Mouse (Mus musculus): ENCODE results near the gene Rab25. TPM values are rescaled to one million over a fixed set of nuclear protein-coding genes. Genes with fewer than 3 reads are reported as not detected.
"Not testable (repeated sequence)": the region's sequence is repeated elsewhere in the genome, so short reads cannot be mapped to it uniquely, and the experiment has no call there.

Gene Rab25
- 0.32 and 1.1 TPM in 2 replicates for polyA plus RNA-seq (2015; fragmentation: Nextera tagmentation; extraction: Ambion mirVana)

DNA sequence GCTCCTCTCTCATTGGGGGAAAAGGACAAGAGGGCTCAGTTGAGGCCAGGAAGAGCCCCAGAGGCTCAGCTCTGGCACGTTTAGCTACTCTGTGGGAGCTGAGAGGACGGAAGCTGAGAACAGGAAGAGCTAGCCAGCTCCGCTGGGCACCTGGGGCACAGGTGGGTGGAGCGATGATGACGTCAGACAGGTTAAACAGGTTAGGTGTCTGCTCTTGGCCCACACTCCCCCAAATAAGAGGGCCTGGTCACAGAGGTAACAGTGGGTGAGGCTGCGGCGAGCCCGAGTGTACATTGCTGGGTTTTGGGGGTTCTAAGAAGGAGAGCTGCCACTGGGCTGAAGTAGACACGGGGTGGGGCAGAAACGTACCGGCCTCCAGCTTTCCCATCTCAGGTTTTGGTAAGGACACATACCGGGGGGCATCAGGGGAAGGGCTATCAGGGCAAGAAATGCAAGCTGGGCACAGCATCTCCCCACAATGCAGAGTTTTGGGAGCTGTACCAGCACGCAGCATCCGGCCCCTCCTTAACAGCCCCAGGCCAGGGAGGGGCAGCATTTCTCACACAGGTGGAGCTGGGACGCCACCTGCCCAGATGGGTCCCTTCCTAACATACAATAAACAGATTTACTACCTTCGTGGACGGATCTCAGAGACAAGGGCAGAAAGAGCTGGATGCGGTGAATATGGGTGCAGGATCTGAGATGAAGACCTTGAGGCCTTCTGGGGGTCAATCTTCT, at the start of gene Rab25:
TSS of gene Rab25 (minus strand) at position 121 of the 738 bp plus-strand sequence.
- Histone ChIP-seq H3K27ac (ENCODE audit: low read length) (no peak within 1 kb of the TSS), H3K27me3 (ENCODE audit: control insufficient read depth, insufficient read depth, low read depth, low read length) (no peaks in the 10 kb centered on the region), H3K9me3 (replicated peaks; ENCODE audit: control insufficient read depth, low read length) (no peaks in the 10 kb centered on the region), H3K4me2 (ENCODE audit: low read depth, low read length) (no peak within 1 kb of the TSS), H3K4me1 (ENCODE audit: control insufficient read depth, low read depth, low read length) (peaks cover 21% of the 10 kb centered on the region), H3K36me3 (ENCODE audit: control insufficient read depth, insufficient read depth) (no peaks in the 10 kb centered on the region), H3K4me3 (ENCODE audit: low read depth, low read length) (no peak within 1 kb of the TSS), H3K9ac (ENCODE audit: low read depth, low read length) (no peak within 1 kb of the TSS)
- no peak for ATAC-seq (ENCODE audit: low read depth)
- 68% methylated on average over 18 of the region's 18 CpGs for WGBS (ENCODE audit: insufficient replicate concordance)

- not testable (repeated sequence) for H3K9me3 ChIP-seq (replicated peaks; ENCODE audit: control insufficient read depth, low read length); H3K27ac ChIP-seq (ENCODE audit: low read length); H3K36me3 ChIP-seq (ENCODE audit: control insufficient read depth, insufficient read depth); H3K27me3 ChIP-seq (ENCODE audit: control insufficient read depth, insufficient read depth, low read depth, low read length); ATAC-seq (ENCODE audit: low read depth); H3K9ac ChIP-seq (ENCODE audit: low read depth, low read length); H3K4me2 ChIP-seq (ENCODE audit: low read depth, low read length); H3K4me3 ChIP-seq (ENCODE audit: low read depth, low read length)
- WGBS (ENCODE audit: insufficient replicate concordance): 64% methylated on average over 4 of the region's 4 CpGs
- peaks cover 11% of the 10 kb centered on the region for H3K4me1 ChIP-seq (ENCODE audit: control insufficient read depth, low read depth, low read length)
These were observed 48.4 kb upstream of the Rab25 start for GRCm38 (mm10) chr3:88596547-88596946.

GRCm38 (mm10) chr3:88593893-88594580, 45.9 kb upstream of the Rab25 start:
- no peaks in the 10 kb centered on the region for H3K9me3 ChIP-seq (replicated peaks; ENCODE audit: control insufficient read depth, low read length)
- no peak overlapping the region for H3K27ac ChIP-seq (ENCODE audit: low read length)
- H3K9ac ChIP-seq (ENCODE audit: low read depth, low read length): no peak overlapping the region
- no peaks in the 10 kb centered on the region for H3K27me3 ChIP-seq (ENCODE audit: control insufficient read depth, insufficient read depth, low read depth, low read length)
- WGBS (ENCODE audit: insufficient replicate concordance): 55% methylated on average over 10 of the region's 10 CpGs
- H3K4me2 ChIP-seq (ENCODE audit: low read depth, low read length): no peak overlapping the region
- no peak for ATAC-seq (ENCODE audit: low read depth)
- peaks cover 11% of the 10 kb centered on the region for H3K4me1 ChIP-seq (ENCODE audit: control insufficient read depth, low read depth, low read length)
- H3K4me3 ChIP-seq (ENCODE audit: low read depth, low read length): no peak overlapping the region
- H3K36me3 ChIP-seq (ENCODE audit: control insufficient read depth, insufficient read depth): no peaks in the 10 kb centered on the region

DNA sequence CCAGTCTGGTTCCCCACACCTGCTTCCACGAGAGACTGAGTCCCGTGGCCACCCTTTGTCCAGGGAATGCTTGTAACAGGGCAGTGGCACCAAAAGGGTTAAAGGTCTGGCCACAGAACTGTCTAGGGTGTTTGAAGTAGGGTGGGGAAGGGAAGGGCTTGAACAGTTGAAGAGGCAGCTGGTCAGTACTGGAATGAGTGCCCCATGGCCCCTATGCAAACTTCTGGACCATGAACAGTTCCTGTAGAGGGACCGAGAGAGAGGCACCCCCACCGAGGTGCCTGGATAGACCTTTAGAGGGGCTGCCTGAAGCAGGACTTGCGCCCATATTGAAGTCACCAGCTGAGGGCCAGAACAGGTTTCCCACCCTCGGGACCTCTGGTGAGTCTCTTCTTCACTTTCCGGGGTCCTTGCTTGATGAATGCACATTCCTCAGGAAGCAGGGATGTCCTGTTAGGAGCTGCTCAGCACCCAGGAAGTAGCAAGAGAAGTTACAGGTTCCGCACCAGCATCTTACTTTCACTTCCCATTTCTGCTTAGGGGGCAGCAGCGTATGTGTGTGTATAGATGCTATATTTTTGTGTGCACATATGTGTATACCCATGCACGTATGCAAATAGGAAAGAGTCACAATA, 45.0 kb upstream of the Rab25 start:
- H3K4me3 ChIP-seq (ENCODE audit: low read depth, low read length): 0 out of 2 replicates have a peak overlapping the region, but pooled peaks have one; percentile 18
- no peaks in the 10 kb centered on the region for H3K9me3 ChIP-seq (replicated peaks; ENCODE audit: control insufficient read depth, low read length)
- H3K9ac ChIP-seq (ENCODE audit: low read depth, low read length): no peak overlapping the region
- H3K27me3 ChIP-seq (ENCODE audit: control insufficient read depth, insufficient read depth, low read depth, low read length): no peaks in the 10 kb centered on the region
- 30% methylated on average over 10 of the region's 10 CpGs for WGBS (ENCODE audit: insufficient replicate concordance)
- peaks cover 2% of the 10 kb centered on the region for H3K36me3 ChIP-seq (ENCODE audit: control insufficient read depth, insufficient read depth)
- H3K27ac ChIP-seq (ENCODE audit: low read length): no peak overlapping the region
- peak overlapping the region; percentile 40 for H3K4me2 ChIP-seq (ENCODE audit: low read depth, low read length)
- peak; percentile 39; the same call in 1 of the 2 replicates for ATAC-seq (ENCODE audit: low read depth)
- peaks cover 11% of the 10 kb centered on the region for H3K4me1 ChIP-seq (ENCODE audit: control insufficient read depth, low read depth, low read length)

DNA sequence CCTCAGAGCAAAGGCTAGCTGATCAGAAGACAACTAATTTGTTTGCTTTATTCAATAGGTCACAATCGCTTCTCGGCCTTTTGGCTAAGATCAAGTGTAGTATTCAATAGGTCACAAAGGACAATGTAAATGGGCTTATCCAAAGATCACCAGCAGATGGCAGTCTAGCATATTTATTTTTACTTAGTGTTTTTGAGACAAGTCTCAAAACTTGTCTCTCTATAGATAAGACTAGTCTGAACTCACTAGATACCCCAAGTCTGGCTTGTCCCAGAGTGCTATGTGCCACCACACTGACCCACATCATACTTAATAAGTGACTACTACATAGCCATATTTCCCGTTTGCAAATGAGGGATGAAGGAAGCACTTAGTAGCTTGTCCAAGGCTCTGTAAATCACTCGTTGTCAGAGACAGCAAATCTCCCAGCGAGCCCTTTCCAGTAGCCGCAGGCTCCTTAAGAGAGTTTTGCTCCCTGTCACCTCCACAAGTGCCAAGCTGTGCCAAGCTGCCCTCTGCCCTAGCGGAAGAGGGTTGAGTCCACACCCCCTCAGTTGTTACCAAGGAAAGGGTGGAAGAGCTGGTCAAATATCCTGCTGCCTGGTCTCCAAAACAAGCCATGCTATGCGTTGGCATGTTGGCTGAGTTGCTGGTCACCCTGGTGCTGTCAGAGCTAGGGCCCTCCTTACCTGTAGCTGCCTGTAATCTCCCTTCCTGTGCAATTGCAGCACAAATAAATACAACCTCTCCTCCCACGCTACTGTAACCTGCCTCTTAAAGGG, 44.0 kb upstream of the Rab25 start:
- Histone ChIP-seq H3K4me1 (ENCODE audit: control insufficient read depth, low read depth, low read length) (peaks cover 11% of the 10 kb centered on the region), H3K4me2 (ENCODE audit: low read depth, low read length) (peak overlapping the region; percentile 38), H3K9me3 (replicated peaks; ENCODE audit: control insufficient read depth, low read length) (no peaks in the 10 kb centered on the region), H3K27ac (ENCODE audit: low read length) (0 out of 2 replicates have a peak overlapping the region, but pooled peaks have one; percentile 33), H3K4me3 (ENCODE audit: low read depth, low read length) (peak overlapping the region; percentile 13; the same call in 1 of the 2 replicates), H3K36me3 (ENCODE audit: control insufficient read depth, insufficient read depth) (peaks cover 12% of the 10 kb centered on the region), H3K9ac (ENCODE audit: low read depth, low read length) (0 out of 2 replicates have a peak overlapping the region, but pooled peaks have one; percentile 2), H3K27me3 (ENCODE audit: control insufficient read depth, insufficient read depth, low read depth, low read length) (no peaks in the 10 kb centered on the region)
- peak; percentile 75 for ATAC-seq (ENCODE audit: low read depth)
- 21% methylated on average over 9 of the region's 9 CpGs for WGBS (ENCODE audit: insufficient replicate concordance)

- H3K4me2 ChIP-seq (ENCODE audit: low read depth, low read length): no peak overlapping the region
- peaks cover 11% of the 10 kb centered on the region for H3K4me1 ChIP-seq (ENCODE audit: control insufficient read depth, low read depth, low read length)
- ATAC-seq (ENCODE audit: low read depth): no peak
- no peaks in the 10 kb centered on the region for H3K27me3 ChIP-seq (ENCODE audit: control insufficient read depth, insufficient read depth, low read depth, low read length)
- H3K4me3 ChIP-seq (ENCODE audit: low read depth, low read length): no peak overlapping the region
- no peak overlapping the region for H3K27ac ChIP-seq (ENCODE audit: low read length)
- 55% methylated on average over 3 of the region's 3 CpGs for WGBS (ENCODE audit: insufficient replicate concordance)
- H3K9me3 ChIP-seq (replicated peaks; ENCODE audit: control insufficient read depth, low read length): no peaks in the 10 kb centered on the region
- peaks cover 18% of the 10 kb centered on the region for H3K36me3 ChIP-seq (ENCODE audit: control insufficient read depth, insufficient read depth)
- no peak overlapping the region for H3K9ac ChIP-seq (ENCODE audit: low read depth, low read length)
These were observed 42.9 kb upstream of the Rab25 start for GRCm38 (mm10) chr3:88591044-88591443.

DNA sequence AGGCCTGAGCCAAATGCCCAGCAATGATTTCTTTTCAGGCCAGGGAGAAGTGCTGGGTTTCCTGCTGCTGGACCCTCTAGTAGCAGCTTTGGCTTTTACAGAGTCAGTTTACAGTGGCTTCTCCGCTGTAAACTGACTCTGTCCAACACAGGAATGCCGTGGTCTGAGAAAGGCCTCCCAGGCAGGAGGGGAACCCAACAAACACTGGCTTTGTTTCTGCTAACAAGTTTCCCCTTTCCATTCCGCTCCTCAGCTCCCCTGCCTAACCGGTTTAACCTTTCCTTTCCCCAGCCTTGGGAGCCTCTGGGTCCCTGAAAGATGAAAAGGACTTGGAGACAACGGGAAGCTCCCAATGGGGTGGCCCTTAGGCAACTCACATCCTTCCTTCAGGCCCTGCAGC, 42.1 kb upstream of the Rab25 start:
- Histone ChIP-seq H3K4me3 (ENCODE audit: low read depth, low read length) (no peak overlapping the region), H3K4me2 (ENCODE audit: low read depth, low read length) (no peak overlapping the region), H3K27me3 (ENCODE audit: control insufficient read depth, insufficient read depth, low read depth, low read length) (no peaks in the 10 kb centered on the region), H3K4me1 (ENCODE audit: control insufficient read depth, low read depth, low read length) (peaks cover 11% of the 10 kb centered on the region), H3K9me3 (replicated peaks; ENCODE audit: control insufficient read depth, low read length) (no peaks in the 10 kb centered on the region), H3K9ac (ENCODE audit: low read depth, low read length) (no peak overlapping the region), H3K27ac (ENCODE audit: low read length) (no peak overlapping the region), H3K36me3 (ENCODE audit: control insufficient read depth, insufficient read depth) (peaks cover 22% of the 10 kb centered on the region)
- WGBS (ENCODE audit: insufficient replicate concordance): 46% methylated on average over 5 of the region's 5 CpGs
- no peak for ATAC-seq (ENCODE audit: low read depth)

- Histone ChIP-seq H3K27ac (ENCODE audit: low read length) (no peak overlapping the region), H3K4me3 (ENCODE audit: low read depth, low read length) (no peak overlapping the region), H3K9me3 (replicated peaks; ENCODE audit: control insufficient read depth, low read length) (no peaks in the 10 kb centered on the region), H3K36me3 (ENCODE audit: control insufficient read depth, insufficient read depth) (peaks cover 24% of the 10 kb centered on the region), H3K9ac (ENCODE audit: low read depth, low read length) (no peak overlapping the region), H3K4me1 (ENCODE audit: control insufficient read depth, low read depth, low read length) (peaks cover under 1% of the 10 kb centered on the region; the same call in 1 of the 2 replicates), H3K27me3 (ENCODE audit: control insufficient read depth, insufficient read depth, low read depth, low read length) (no peaks in the 10 kb centered on the region), H3K4me2 (ENCODE audit: low read depth, low read length) (no peak overlapping the region)
- ATAC-seq (ENCODE audit: low read depth): no peak
- 79% methylated on average over 5 of the region's 5 CpGs for WGBS (ENCODE audit: insufficient replicate concordance)
These were observed 38.5 kb upstream of the Rab25 start for GRCm38 (mm10) chr3:88586640-88587039.

All from liver, embryonic 16.5 days (tissue).